Mouse (Mus musculus) left cerebral cortex, postnatal 4 days (tissue): ENCODE data around the gene Got1. TPM values are rescaled to one million over a fixed set of nuclear protein-coding genes. Genes with fewer than 3 reads are reported as not detected.

Experiments
- DNase-seq: peaks from one replicate; pipeline ENCODE4 v3.0.0-alpha.2; 2022
- intact Hi-C: fragments of 180-260 bp; cut with DNase I; formaldehyde crosslinking; loops from one replicate; pipeline ENCODE4 v1.15.1; 2025
- total RNA-seq, 2 experiments: library from RNA; stranded (reverse); gene quantifications; 2 replicates each; pipeline ENCODE4 v1.2.3; 2021

Got1 gene
- 10 to 100 TPM; 75.4 to 89.8 TPM for total RNA-seq

DNA sequence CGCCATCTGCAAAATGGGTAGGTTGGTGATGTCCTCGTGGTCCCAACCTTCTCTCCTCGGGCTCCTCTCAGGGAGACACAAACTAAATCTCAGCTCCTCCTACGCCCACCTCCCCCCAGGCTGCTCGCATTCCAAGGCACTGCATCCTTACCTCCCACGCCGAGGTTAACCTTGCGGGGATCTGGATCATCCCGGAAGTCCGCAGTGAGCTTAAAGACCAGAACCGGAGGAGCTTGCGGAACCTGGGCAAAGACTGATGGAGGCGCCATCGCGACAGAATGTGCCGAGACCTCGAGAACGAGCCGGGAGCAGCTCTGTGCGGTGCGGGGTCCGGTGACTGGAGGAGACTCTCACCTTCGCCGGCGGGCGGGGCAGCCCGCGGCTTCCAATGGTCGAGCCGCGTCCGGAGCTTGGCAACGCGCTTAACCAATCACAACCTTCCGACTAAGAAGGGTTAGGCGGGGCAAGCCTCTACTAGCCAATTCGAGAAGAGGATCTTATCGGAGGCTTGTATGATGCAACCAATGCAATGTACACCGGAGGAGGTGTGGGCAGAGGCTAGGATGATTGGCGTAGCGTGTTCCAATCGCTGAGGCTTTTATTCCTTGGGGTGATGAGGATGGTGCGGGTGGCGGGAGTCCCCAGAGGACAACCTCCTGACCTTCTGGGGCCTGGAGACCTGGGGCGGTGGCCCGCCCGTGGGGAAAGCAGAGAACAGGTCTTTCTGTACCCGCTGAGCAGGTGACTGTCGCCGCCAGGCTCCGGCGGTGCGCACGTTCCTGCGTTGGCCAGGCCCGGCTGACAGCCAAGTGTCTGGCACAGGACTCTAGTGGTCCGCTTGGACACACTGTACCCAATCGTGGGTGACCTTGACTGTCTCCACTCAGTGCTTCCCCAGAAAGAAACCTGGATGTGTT lies at the start of gene Got1:
Gene Got1 (minus strand): TSS at position 419 of the 917 bp plus-strand sequence.
- intact Hi-C loops: no loop called here
- DNase-seq: peak; percentile 95

DNA sequence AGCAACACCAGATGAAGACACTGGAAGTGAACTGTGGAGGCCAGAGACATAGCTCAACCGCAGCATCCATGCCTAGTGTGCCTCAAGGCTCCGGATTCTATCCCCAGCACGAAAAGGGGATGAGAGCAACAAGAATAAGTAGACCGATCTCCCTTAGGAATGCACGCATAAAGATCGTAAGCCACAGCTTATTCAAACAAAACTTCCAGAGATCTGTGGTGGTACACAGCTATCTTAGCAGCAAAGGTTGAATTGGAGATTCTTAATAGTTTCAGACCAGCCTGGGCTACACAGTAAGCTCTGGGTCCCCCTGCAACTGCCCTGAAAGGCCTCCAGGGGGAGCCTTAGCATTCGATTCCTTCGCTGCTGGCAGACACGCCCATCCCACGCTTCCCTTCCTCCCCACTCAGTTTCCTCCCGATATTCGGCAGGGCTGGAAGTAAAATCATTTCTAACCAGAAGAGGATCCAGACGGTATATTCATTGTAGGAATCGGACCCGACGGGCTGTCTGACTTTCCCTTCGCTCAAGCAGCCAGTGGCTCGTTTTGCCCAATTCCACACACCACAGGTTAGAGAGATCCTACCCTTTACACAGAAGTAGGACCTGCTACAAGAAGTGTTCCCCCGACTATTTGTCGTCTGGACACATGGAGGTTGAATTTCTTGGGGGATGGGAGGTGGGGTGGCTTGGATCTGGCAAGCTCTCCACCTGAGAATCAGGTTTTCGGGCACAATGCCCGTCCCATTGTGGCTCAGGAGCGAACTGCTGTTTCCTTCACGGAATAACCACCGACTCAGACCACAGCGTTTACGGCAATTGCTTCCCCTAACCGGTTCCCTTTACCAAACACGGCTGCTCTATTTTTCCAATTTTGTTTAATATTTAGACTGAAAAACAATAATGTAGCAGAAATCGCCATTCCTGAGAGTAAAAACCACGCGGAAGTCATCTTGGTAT lies 46.7 kb upstream of the Got1 start:
- peak; percentile 73 for DNase-seq
- intact Hi-C loops: no loop called here

DNA sequence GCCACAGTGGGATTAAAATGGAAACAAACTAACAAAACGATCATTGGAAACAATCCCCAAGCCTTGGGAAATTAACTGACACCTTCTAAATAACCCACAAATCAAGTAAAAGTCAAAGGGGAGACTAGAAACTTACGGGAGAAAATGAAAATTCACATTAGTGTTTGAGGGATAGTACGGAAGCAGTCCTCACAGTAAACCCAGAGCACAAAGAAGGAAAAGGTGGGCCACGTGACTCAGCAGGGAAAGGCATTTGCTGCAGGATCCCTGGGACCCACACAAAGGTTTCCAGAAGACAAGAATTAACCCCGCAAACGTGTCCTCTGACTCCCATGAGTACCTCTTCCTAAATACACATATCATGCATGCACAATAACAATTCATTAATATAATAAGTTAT lies 44.7 kb upstream of the Got1 start:
- no peak for DNase-seq
- intact Hi-C loops: no loop called here

DNA sequence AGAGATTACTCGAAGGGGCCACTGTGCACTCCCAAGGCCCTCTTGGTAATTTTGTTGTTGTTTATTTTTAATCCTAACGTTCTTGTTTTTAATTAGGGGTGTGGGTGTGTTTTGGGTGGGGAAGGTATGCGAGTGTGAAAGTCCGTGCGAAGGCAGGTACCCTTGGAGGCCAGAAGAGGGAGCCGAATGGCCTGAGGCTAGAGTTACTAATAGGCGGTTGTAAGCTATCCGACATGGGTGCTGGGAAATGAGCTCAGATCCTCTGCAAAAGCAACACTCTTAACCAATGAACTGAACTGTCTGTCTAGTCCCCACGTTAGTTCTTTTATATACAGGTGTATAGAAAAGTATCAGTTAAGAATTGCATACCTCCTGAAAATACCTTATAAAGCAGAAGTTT lies 43.9 kb upstream of the Got1 start:
- DNase-seq: no peak
- intact Hi-C loops: no loop called here

DNA sequence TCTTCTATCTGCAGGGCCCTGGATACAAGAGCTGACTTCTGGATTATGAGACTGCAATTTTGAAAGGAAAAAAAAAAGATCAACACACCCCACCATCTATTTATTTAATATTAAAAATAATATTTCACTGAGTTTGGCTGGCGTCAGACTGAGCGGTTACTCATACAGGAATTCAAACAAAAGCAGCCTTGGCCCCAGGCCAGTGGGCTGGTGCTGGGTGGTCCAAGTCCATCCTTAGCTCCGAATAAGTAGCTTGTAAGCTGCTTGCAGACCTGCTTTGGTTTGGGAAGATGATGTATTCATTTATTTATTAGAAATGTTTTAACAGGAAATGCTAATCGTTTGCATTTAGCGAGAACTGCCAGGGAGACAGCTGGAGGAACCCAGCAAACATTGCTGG lies 38.8 kb upstream of the Got1 start:
- DNase-seq: peak; percentile 11

DNA sequence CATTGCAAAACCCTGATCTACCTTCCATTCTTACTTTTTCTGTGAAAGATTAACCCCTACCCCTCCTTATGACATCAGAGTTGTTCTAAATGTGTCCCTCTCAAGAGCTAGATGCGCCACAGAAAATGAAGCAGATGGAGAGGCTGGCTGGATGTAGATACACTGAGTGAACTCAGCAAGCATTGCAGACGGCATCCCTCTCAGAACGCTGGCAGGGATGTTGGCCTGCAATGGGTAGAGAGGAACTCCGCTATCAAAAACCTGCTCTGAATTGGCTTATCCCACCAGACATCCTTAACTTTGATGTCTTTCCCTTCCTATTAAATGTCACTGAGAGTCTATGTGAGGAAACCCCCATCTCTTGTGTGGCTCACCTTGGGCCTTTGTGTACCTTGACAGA lies 37.4 kb upstream of the Got1 start:
- DNase-seq: no peak
- intact Hi-C loops: no loop called here

More for the DNA sequence above, 38.8 kb upstream of the Got1 start:
- intact Hi-C loops: no loop called here

DNA sequence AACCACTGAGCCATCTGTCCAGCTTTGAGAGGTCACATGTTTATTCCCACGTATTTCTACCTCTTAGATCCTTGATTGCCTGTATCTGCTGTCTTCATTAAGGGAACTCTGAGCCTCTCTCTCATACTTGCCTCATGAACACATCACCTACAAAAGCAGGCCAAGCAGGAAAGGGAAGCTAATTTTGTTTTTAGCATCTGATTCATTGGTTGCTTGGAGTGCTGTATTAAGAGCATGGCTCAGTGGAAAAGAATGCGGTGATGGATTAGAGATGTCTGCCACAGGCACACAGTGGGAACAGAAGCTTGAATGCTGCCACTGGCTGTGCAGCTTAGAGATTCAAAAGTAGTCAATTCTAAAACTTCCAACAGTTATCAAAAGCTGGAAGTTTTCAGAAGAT lies 35.8 kb upstream of the Got1 start:
- intact Hi-C loops: no loop called here
- no peak for DNase-seq

DNA sequence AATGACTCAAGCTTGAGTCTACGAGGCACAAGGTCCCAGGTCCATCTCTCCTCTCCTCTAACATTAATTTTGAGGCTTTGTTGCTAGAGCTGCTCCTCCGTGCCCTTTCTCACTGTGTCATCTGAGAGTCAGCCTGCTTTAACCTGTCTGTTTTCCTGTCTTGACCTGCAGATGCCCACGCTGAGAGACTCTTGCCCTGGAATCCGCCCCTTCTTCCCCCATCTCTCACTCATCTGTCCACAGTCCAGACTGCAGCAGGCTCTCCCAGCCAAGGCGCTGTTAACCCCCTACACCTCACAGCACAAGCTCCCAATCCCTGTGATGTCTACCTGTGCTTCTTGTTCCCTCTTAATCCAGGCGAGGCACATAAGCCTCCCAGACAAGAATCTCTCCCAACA lies 27.1 kb upstream of the Got1 start:
- intact Hi-C loops: no loop called here
- no peak for DNase-seq

DNA sequence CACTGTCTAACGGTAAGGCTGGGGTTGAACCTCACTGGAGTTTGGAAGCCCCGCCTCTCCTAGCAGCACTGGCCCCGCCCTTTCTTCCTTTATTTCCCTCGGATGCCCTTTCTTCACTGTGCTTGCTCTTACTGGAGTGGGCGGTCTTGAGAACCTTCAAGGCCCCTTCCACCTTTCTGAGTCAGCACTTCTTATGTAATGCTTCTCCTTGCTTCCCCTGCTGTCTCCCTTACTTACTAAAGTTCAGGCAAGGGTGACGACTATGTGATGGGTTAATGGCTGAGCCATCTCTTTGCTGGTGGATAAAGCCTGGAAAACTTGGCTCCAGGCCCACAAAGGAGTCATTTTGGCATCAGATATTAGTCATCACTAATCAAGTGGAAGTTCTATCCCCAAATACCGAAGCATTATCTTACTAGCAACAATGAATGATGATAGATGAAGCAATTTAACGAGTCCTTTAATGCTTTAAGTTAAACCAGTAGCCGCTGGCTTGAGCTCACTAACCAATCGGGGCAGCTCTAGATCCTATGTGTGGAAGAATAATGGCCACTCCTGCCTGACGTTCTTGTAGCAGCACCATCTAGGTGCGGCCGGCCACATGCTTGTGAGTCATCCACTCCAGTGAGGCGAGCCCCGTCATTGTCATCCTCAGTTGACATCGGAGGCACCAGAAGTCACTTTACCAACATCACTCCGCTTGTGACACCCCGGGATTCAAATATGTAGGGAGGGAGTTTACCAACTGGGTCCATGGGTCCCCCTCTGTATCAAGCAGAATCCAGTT lies 26.5 kb upstream of the Got1 start:
- no peak for DNase-seq
- intact Hi-C loops: no loop called here

DNA sequence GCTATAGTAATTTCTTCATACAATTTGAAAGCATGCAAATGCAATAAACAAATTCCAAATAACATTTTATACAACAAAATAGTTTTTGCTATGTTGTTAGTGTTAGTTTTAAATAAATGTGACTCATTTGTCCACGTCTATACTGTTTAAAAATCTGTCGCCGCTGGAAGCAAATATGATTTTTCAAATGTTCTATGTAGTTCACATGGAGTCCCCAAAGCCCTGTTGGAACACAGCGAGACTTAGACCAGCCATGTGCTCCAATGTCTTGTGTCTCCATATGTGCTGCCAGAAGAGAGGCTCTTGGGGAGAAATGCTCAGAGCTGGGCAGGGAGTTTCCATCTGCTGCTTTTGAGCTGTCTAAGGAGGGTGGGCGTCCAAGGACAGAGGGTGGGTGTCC lies 23.7 kb upstream of the Got1 start:
- intact Hi-C loops: no loop called here
- no peak for DNase-seq

DNA sequence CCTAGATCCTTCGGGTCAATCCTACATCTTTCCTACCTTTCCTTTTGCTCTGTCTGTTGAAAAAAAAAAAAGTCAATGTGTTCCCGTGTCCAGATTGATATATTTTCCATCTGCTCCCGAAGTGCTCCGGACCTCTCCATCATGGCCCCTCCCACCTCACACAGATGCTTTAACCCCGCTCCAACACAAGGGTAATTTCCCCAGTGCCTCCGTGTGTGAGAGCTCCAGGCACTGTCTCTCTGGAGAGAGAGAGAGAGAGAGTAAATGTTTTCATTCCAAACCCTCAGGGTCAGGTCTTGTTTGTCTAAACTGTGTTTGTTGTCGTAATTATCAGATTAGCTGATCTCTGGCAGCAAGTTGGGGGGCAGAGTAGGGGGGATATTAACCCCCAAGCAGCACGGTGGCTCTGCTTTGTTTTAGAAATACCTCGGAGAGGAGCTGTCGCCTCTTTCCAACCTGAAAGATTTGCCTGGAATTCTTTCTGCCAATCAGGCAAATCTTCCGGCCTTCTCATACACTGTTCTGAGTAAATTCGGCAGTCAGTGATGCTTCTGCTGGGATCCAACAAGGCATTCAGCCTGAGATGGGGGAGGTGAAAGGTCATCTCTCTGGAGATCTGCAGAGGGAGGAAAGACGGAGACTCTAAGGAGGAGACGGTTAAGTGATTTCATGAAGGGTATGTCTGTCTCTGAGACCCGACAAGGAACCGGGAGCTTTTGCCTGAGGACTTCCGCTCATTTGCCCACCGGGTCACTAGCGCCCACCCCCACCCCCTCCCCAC lies 22.1 kb upstream of the Got1 start:
- intact Hi-C loops: no loop called here
- no peak for DNase-seq

DNA sequence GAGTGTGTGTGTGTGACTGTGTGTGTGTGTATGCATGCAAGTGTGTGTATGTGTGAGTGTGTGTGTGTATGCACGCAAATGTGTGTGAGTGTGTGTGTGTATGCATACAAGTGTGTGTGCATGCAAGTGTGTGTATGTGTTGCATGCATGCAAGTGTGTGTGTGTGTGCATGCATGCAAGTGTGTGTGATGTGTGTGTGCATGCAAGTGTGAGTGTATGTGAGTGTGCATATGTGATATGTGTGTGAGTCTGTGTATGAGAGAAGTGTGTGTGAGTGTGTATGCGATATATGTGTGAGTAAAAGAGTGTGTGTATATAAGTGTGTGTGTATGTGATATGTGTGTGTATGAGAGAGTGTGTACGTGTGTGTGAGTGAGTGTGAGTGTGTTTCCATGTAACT lies 11.0 kb upstream of the Got1 start:
- intact Hi-C loops: no loop called here
- DNase-seq: no peak

DNA sequence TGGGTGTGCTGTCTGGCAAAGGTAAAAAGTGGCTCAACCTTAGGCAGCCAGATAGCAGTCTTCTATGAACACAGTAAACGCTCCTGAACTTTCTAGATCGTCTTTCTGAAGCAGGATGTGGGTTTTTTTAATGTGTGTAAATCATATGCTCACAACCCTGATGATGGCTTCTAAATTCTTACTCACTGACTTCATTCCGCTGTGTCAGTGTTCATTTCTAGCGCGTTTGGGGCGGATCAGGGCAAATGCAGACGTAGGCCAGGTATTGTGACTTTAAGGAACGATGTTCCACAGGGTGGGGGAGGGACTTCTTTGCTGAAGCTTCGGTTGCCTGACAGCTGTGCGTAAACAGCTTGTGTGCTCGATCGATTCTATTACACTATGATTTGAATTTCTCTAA lies 6.5 kb upstream of the Got1 start:
- intact Hi-C loops: loop anchor here (5.0 kb wide), 1 partner anchor 126 kb away; no protein-coding TSS in a partner anchor
- DNase-seq: no peak

DNA sequence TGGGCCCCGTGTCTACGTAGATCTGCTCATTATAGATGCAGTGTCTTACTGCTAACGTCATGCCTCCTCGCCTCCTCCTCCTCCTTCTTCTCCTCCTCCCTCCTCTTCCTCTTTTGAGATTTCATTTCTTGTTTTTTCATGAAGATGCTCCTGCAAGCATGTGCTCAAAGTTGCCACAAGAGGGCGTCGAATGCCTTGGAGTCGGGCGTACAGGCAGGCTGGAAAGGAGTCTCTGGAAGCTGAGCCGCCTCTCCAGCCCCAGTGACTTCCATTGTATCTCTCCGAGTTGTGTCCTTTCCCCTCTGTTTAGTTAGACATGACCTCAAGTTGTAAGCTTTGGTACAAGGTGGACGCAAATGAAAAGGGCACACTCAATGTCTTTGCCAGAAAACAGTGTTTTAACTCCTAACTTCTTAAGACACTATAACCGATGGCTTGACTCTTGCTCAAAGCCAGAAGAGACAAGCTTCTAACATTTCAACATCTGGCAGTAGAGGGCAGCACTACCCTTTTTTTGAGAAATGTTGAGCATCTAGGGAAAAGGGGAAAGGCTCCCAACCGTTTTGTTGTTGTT lies 5.9 kb upstream of the Got1 start:
- intact Hi-C loops: loop anchor here (5.0 kb wide), 1 partner anchor 127 kb away; no protein-coding TSS in a partner anchor

DNA sequence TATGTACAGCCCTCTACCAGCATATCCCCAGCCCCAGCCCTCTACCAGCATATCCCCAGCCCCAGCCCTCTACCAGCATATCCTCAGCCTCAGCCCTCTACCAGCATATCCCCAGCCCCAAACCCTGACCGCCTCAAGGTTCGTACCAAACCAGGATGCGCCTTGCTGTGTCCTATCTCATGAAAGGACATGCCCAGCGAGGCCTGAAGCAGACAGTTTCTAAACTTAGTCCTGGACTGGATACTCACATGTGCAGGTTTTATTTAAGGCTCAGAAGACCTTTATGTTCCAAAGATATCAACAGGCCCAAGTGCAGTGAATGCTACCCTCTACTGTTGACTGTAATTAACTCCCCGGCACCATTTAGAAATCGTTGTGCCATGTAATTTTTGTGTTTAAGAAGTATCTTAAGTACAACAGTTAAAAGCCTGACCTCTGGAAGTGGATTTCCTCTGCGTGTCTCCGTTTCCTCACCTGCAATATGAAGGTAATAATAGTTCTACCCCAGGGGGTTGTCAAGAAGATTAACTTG lies 3.7 kb upstream of the Got1 start:
- DNase-seq: no peak
- intact Hi-C loops: no loop called here

More for the DNA sequence above, 5.9 kb upstream of the Got1 start:
- DNase-seq: peak; percentile 68

DNA sequence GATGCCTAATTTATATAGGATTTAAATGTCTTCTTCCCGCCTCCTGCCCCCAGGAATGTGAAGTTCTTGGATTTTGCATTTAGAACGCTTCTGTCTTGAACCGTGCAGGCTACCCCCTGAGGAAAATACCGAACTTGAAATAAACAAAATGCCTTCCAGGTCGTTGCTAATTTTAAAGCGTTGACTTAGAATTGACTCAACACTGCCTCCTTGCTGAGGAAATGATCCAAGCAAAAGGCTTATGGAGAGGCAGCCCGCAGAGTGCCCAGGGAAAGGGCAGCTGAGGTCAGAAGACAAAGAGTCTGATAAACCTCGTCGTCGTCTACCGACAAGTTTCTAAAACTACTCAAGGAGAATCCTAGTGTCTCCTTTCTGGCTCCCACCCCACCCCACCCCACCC lies 2.7 kb upstream of the Got1 start:
- no peak for DNase-seq
- intact Hi-C loops: no loop called here

DNA sequence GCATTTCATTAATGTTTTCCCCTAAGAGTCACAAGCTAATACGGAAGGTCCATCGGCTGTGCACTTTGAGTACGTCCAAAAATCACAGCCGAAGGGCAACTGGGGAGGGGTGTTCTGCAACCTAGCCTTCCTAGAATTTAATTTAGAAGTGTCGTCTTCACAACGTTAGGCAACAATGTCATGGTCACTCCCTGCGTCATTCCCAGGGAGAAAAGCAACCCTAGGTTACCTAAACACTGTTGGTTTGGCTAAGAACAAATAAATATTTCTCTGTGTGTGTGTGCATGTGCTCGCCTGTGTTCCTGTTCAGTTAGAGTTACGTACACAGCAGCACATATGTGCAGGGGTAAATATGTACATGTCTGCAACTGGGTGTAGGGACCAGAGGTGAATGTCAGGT lies 1.6 kb upstream of the Got1 start:
- intact Hi-C loops: no loop called here

DNA sequence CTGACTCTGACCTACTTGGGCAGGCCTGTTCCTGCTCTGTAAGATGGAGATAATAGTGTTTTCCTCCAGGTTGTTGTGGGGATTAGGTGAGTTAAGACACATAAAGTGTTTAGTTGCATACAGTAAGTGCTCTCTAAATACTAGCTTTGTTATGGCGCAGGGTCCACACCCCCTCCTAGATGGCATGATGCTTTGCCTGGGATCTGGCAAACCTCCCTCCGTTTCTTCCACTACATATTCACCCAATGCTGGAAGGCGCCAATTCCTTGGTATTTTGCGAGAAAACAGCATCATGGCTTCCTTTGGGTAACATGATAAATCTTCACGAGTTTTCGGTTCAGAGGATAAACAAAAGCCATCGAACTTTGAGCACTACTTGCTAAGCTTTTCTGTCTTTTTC lies 1.2 kb upstream of the Got1 start:
- intact Hi-C loops: no loop called here
- no peak for DNase-seq

More for the DNA sequence above, 1.6 kb upstream of the Got1 start:
- no peak for DNase-seq

DNA sequence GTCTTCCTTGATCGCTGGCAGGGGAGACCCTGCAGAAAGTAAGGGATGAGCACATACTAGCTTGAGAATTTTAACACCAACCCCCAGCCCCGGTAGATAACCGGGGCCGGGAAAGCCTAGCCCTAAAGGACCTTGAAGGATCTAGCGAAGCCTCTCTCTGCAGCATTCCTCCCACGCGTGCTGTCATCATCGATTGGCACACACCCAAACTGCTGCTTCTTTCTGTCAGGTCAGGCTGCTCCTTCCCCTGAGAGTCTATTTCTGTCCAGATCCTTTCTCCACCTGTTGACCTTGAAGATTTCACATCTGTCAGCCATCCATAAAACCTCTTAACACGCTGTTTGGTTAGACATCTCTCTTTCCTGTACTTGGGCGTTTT lies 688 bp upstream of the Got1 start:
- intact Hi-C loops: no loop called here
- DNase-seq: peak; percentile 44
